Mouse (Mus musculus) hindbrain, postnatal 0 days (tissue): ENCODE measurements around the gene Tubg1. TPM values are rescaled to one million over a fixed set of nuclear protein-coding genes. Genes with fewer than 3 reads are reported as not detected.

Source experiments
- ATAC-seq: fragments of 200-750 bp; cut with Nextera tagmentation; 2 replicates; pipeline ENCODE4 v1.8.0; 2017; ENCODE audit warnings: mild to moderate bottlenecking, moderate TSS enrichment, moderate library complexity
- DNase-seq: peaks from one replicate; pipeline ENCODE4 v3.0.0-alpha.2; 2015; ENCODE audit warnings: low spot score
- H3K27ac ChIP-seq: fragments of 300-500 bp; sonication (generic); 2 replicates; pipeline ENCODE4 v1.5.1; 2014; ENCODE audit warnings: mild to moderate bottlenecking
- H3K27me3 ChIP-seq: fragments of 300-500 bp; sonication (generic); 2 replicates; pipeline ENCODE4 v1.6.1; 2014; ENCODE audit warnings: low read length, mixed read lengths; ENCODE audit not compliant: insufficient read depth
- H3K36me3 ChIP-seq: fragments of 300-500 bp; sonication (generic); 2 replicates; pipeline ENCODE4 v1.6.1; 2014; ENCODE audit warnings: low read length, mixed read lengths; ENCODE audit not compliant: insufficient read depth
- H3K4me1 ChIP-seq: fragments of 300-500 bp; sonication (generic); 2 replicates; pipeline ENCODE4 v1.6.1; 2014; ENCODE audit warnings: antibody characterized with exemption, low read length, mixed read lengths; ENCODE audit not compliant: insufficient read depth
- H3K4me2 ChIP-seq: fragments of 300-500 bp; sonication (generic); 2 replicates; pipeline ENCODE4 v1.6.1; 2014; ENCODE audit warnings: low read depth, mild to moderate bottlenecking, low read length, moderate library complexity, mixed read lengths
- H3K4me3 ChIP-seq: fragments of 300-500 bp; sonication (generic); 2 replicates; pipeline ENCODE4 v1.5.1; 2014; ENCODE audit warnings: low read length
- H3K9ac ChIP-seq: fragments of 300-500 bp; sonication (generic); replicated peaks from 2 replicates; pipeline ENCODE4 v1.6.1; 2014; ENCODE audit warnings: mild to moderate bottlenecking, low read length, moderate library complexity, mixed read lengths
- H3K9me3 ChIP-seq: fragments of 300-500 bp; sonication (generic); 2 replicates; pipeline ENCODE4 v1.6.1; 2016; ENCODE audit warnings: low read length, mixed read lengths
- CTCF ChIP-seq: IDR thresholded peaks from 2 replicates; pipeline ENCODE4 v1.5.1; 2016; ENCODE audit warnings: antibody characterized with exemption, control low read depth, low read depth
- WGBS: fragments of 180-500 bp; shearing (Covaris S2); extraction: QIAGEN DNeasy Blood & Tissue Kit; methylation state at CpG from one replicate; pipeline ENCODE4 v1.1.7; 2014; 5-methylcytosine and 5-hydroxymethylcytosine counted together
- microRNA-seq, 2 experiments: library from miRNA; unstranded; fragments of <30 nt; microRNA quantifications; one replicate each; pipeline ENCODE4; 2016
- polyA plus RNA-seq: library from polyadenylated mRNA; unstranded; fragments of >200 nt; fragmentation: Nextera tagmentation; extraction: Ambion mirVana; gene quantifications from 2 replicates; pipeline ENCODE4 v1.2.1, GENCODE M21; 2015
- total RNA-seq: library from RNA; depleted of rRNA; stranded (reverse); fragments of >200 nt; gene quantifications from 2 replicates; pipeline ENCODE4 v1.2.3, GENCODE M21; 2014; rRNA removed

The Tubg1 gene
- total and polyA plus RNA-seq, 2 experiments from 2014 or later, result 68.3 to 72.8 TPM

DNA sequence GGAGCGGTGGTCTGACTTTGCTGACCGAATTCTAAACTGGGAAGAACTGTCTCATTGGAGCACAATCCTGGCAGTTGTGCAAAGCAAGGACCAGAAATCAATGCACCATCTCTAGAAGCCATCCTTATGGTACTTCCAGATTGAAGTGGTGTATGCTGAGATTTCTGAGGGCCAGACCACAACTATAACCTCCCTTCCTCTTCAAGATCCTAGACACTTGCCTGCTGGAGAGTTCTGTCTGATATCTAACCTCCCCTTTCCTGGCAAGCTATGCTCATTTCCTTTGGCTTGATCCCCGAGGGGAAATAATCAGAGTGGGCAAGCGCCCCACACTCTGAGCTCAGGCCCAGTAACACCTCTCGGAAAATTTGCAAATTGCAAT is 52.7 kb downstream of the Tubg1 start:
- ATAC-seq (no peak), DNase-seq (no peak)
- H3K9ac ChIP-seq, result peak overlapping the region; percentile 51
- H3K27ac ChIP-seq, result peak overlapping the region; percentile 83
- peak overlapping the region; percentile 62 for H3K4me3 ChIP-seq
- peaks cover 34% of the 10 kb centered on the region for H3K4me1 ChIP-seq
- peak overlapping the region; percentile 89 for H3K4me2 ChIP-seq
- TF ChIP-seq CTCF, result no peak
- WGBS, result 13% methylated on average over 5 of the region's 5 CpGs
- 0 out of 2 replicates have a peak, but pooled peaks cover 11% of the 10 kb centered on the region for H3K27me3 ChIP-seq
- H3K9me3 ChIP-seq, result no peaks in the 10 kb centered on the region
- peaks cover 3% of the 10 kb centered on the region; the same call in 1 of the 2 replicates for H3K36me3 ChIP-seq

DNA sequence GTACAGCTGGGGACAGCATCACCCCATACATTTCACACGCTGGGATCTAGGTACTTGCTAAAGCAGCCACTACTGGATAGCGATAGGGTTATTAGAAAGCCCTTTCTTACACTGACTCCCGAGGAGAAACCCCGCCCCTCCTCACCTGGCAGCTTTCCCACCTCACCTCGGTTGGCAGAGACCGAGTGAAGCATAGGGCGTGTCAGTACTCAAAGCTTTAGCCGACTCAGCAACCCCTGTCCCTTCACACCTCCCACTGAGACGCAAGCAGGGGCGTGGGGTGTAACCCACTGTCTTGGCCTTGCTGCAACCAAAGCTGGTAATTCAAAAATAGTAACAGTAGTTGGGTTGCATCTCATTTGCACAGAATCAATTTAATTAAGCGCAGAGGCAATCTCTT is 53.4 kb downstream of the Tubg1 start:
- H3K27me3 ChIP-seq, result 0 out of 2 replicates have a peak, but pooled peaks cover 5% of the 10 kb centered on the region
- WGBS, result 7% methylated on average over 11 of the region's 11 CpGs
- TF ChIP-seq CTCF, result no peak
- peak overlapping the region; percentile 25; the same call in 1 of the 2 replicates for H3K4me3 ChIP-seq
- H3K9me3 ChIP-seq, result no peaks in the 10 kb centered on the region
- H3K4me2 ChIP-seq, result peak overlapping the region; percentile 60
- H3K36me3 ChIP-seq, result no peaks in the 10 kb centered on the region
- peak overlapping the region; percentile 45; the same call in 1 of the 2 replicates for H3K9ac ChIP-seq
- DNase-seq (no peak), ATAC-seq (no peak)
- peaks cover 34% of the 10 kb centered on the region for H3K4me1 ChIP-seq
- H3K27ac ChIP-seq, result peak overlapping the region; percentile 75; the same call in 1 of the 2 replicates

DNA sequence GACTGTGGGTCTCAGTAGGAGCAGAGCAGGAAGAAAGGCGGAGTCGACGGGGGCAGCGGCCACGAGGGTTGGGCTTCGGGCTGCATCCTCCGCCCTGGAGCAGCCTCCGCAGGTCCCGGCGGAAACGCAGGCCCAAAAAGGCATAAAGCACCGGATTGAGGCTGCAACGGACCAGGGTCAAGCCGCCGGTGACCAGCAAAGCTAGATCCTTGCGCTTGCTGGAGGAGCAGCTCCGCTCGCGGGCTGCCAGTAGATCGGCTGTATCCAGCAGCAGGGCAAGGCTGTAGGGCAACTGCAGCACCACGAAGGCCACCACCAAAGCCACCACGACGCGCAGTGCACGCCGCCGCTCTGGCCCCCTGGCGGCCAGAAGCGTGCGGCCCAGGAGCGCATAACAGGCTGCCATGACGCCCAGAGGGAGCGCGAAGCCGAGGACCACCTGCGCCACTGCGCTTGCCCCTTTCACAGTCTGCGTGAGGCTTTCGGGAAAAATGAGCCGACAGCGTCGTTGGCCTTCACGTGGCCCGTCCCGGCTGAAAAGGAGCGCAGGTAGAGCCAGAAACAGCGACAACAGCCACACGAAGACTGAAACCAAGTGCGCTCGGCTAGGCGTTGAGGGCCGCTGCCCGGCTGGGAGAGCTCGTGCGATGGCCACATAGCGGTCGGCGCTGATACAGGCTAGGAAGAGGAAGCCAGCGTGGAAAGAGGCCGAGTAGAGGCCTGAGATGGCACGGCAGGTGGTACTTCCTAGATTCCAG is 54.1 kb downstream of the Tubg1 start:
- ATAC-seq (peak; percentile 53), DNase-seq (peak; percentile 90)
- H3K27ac ChIP-seq, result peak overlapping the region; percentile 75
- H3K36me3 ChIP-seq, result no peaks in the 10 kb centered on the region
- peak overlapping the region; percentile 45 for H3K9ac ChIP-seq
- peak overlapping the region; percentile 60 for H3K4me2 ChIP-seq
- 1% methylated on average over 61 of the region's 61 CpGs for WGBS
- H3K27me3 ChIP-seq, result no peaks in the 10 kb centered on the region
- TF ChIP-seq CTCF, result peak; percentile 89
- peak overlapping the region; percentile 25 for H3K4me3 ChIP-seq
- H3K4me1 ChIP-seq, result peaks cover 31% of the 10 kb centered on the region
- H3K9me3 ChIP-seq, result no peaks in the 10 kb centered on the region

DNA sequence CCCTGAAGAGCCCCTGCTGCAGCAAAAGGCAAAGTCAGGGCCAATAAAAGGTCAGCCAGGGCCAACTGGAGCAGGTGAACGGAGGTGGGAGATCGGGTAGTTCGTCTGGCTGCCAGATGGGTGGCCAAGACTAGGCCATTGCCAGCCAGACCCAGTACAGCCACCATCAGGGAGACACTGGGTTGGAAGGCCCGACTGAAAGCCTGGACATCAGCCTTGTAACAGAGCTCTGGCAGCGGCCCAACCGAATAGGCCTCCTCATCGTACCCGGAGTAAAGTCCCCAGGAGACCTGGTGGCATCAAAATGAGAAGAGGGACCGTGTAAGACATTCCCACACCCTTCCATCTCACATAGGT is 54.6 kb downstream of the Tubg1 start:
- Histone ChIP-seq H3K4me3 (peak overlapping the region; percentile 25), H3K27me3 (no peaks in the 10 kb centered on the region), H3K4me1 (peaks cover 25% of the 10 kb centered on the region), H3K9me3 (no peaks in the 10 kb centered on the region), H3K4me2 (peak overlapping the region; percentile 60), H3K27ac (peak overlapping the region; percentile 75), H3K9ac (peak overlapping the region; percentile 45), H3K36me3 (no peaks in the 10 kb centered on the region)
- WGBS, result 30% methylated on average over 9 of the region's 9 CpGs
- TF ChIP-seq CTCF, result no peak
- DNase-seq (no peak), ATAC-seq (no peak)

DNA sequence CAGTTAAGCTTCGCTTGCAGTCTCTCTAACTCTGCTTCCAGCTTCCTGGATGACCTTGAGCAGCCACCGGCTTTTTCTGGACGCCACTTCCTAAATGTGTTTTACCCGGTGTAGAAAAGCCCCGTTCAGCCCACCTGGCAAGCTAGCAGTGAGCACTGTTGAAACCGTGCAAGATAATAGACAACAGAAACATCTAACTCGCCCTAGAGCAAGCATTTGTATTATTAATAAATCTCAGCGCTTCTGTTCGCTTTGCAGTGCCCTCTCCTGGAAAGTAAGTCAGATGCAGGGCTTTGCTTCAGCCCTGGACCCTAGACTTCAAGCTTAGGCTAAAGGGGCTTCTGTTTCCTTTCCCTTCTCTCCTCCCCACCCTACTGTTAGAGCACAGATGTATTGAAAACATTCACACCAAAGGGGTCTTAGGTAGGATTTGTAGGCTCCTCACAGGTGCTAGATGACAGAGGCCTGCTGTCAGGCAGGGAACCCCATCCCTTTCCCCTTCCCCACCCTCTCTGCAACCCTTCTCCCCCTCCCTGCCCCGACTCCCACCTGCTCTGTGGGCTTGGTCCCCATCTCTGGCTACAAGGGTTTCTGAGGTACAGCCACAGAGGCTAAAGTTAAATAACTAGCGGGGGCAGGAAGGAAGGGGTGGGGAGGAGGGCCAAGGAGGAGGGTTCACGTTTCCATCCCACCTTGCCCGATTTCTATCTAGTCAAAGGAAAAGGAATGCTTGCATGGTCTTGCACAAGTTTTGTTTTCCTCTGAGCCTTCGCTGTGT is 55.3 kb downstream of the Tubg1 start, which contains the start of gene Ccr10:
Gene Ccr10 (minus strand): TSS at position 593 of the 778 bp plus-strand sequence.
- H3K27ac ChIP-seq, result peak within 1 kb of the TSS; percentile 85
- DNase-seq (peak; percentile 75), ATAC-seq (no peak)
- H3K9ac ChIP-seq, result peak within 1 kb of the TSS; percentile 63
- 25% methylated on average over 14 of the region's 14 CpGs for WGBS
- H3K4me1 ChIP-seq, result peaks cover 22% of the 10 kb centered on the region
- H3K4me2 ChIP-seq, result peak within 1 kb of the TSS; percentile 60
- no peaks in the 10 kb centered on the region for H3K36me3 ChIP-seq
- peak; percentile 62 for TF ChIP-seq CTCF
- H3K4me3 ChIP-seq, result peak within 1 kb of the TSS; percentile 50
- no peaks in the 10 kb centered on the region for H3K9me3 ChIP-seq
- H3K27me3 ChIP-seq, result no peaks in the 10 kb centered on the region

DNA sequence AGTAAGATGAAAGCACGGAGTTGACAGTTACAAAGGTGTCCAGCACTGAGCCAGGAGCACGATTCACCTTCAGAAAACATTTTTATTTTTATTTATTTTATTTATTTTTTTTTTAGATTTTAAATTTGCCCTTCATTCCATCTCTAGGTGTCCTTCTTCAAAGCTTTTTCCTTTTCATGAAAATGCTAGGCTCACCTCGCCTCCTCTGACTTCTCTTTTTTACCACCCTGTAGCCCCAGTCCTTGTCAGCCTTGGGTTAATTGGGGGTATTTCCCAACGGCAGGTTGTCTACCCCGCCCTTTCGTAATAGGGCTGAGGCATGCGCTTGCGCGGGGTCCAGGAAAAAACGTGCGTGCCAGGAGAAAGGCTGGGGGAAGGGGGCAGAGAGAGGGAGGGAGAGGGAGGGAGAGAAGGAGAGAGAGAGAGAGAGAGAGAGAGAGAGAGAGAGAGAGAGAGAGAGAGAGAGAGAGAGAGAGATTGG is 55.9 kb downstream of the Tubg1 start:
- TF ChIP-seq CTCF, result no peak
- Histone ChIP-seq H3K4me2 (peak overlapping the region; percentile 60), H3K27me3 (no peaks in the 10 kb centered on the region), H3K4me1 (peaks cover 18% of the 10 kb centered on the region), H3K36me3 (no peaks in the 10 kb centered on the region), H3K9ac (no peak overlapping the region; the same call in 1 of the 2 replicates), H3K27ac (peak overlapping the region; percentile 85; the same call in 1 of the 2 replicates), H3K4me3 (peak overlapping the region; percentile 50), H3K9me3 (no peaks in the 10 kb centered on the region)
- DNase-seq (peak; percentile 83), ATAC-seq (no peak)
- 9% methylated on average over 11 of the region's 11 CpGs for WGBS

Small RNA genes lying within 50 kb of the gene (microRNA-seq; reads per million reads assigned to microRNA genes)
- 0 reads per million in 2 experiments for gene Gm27626

Other genes starting within 250 kb of the Tubg1 start
- gene Stat3, start 180.4 kb upstream of the Tubg1 start, total RNA-seq, result 49.7 and 56.2 TPM in 2 replicates
- 41.4 and 43.4 TPM in 2 replicates for gene Stat3, start 180.4 kb upstream of the Tubg1 start, polyA plus RNA-seq
- 19.7 and 26.3 TPM in 2 replicates for gene Cavin1, start 149.1 kb upstream of the Tubg1 start, total RNA-seq
- 48.6 and 50.2 TPM in 2 replicates for gene Cavin1, start 149.1 kb upstream of the Tubg1 start, polyA plus RNA-seq
- 213 and 222 TPM in 2 replicates for gene Atp6v0a1, start 110.5 kb upstream of the Tubg1 start, total RNA-seq
- gene Atp6v0a1, start 110.5 kb upstream of the Tubg1 start, polyA plus RNA-seq, result 162 and 181 TPM in 2 replicates
- gene Naglu, start 49.9 kb upstream of the Tubg1 start, total RNA-seq, result 23.1 and 23.8 TPM in 2 replicates
- 15.3 and 17.0 TPM in 2 replicates for gene Naglu, start 49.9 kb upstream of the Tubg1 start, polyA plus RNA-seq
- 0.16 and 0.22 TPM in 2 replicates for gene Hsd17b1, start 41.5 kb upstream of the Tubg1 start, total RNA-seq
- gene Hsd17b1, start 41.5 kb upstream of the Tubg1 start, polyA plus RNA-seq, result not detected in 2 replicates
- gene Coasy, start 37.4 kb upstream of the Tubg1 start, total RNA-seq, result 45.7 and 53.2 TPM in 2 replicates
- 34.5 and 35.1 TPM in 2 replicates for gene Coasy, start 37.4 kb upstream of the Tubg1 start, polyA plus RNA-seq
- 42.2 and 75.2 TPM in 2 replicates for gene Mlx, start 32.7 kb upstream of the Tubg1 start, total RNA-seq
- 58.3 and 61.0 TPM in 2 replicates for gene Mlx, start 32.7 kb upstream of the Tubg1 start, polyA plus RNA-seq
- gene Psmc3ip, start 24.5 kb upstream of the Tubg1 start, total RNA-seq, result 2.9 and 5.5 TPM in 2 replicates
- gene Psmc3ip, start 24.5 kb upstream of the Tubg1 start, polyA plus RNA-seq, result 16.3 and 17.5 TPM in 2 replicates
- gene Retreg3, start within 50 bp of the Tubg1 start, total RNA-seq, result 56.8 and 68.4 TPM in 2 replicates
- 23.4 and 24.7 TPM in 2 replicates for gene Retreg3, start within 50 bp of the Tubg1 start, polyA plus RNA-seq
- 29.7 and 40.8 TPM in 2 replicates for gene Tubg2, start 36.0 kb downstream of the Tubg1 start, total RNA-seq
- gene Tubg2, start 36.0 kb downstream of the Tubg1 start, polyA plus RNA-seq, result 57.7 and 62.8 TPM in 2 replicates
- 25.4 and 28.9 TPM in 2 replicates for gene Cntnap1, start 50.6 kb downstream of the Tubg1 start, total RNA-seq
- 5.8 and 6.5 TPM in 2 replicates for gene Cntnap1, start 50.6 kb downstream of the Tubg1 start, polyA plus RNA-seq
- gene Plekhh3, start 51.4 kb downstream of the Tubg1 start, total RNA-seq, result 26.7 and 32.3 TPM in 2 replicates
- 8.8 TPM in 2 replicates for gene Plekhh3, start 51.4 kb downstream of the Tubg1 start, polyA plus RNA-seq
- gene Ccr10, start 55.5 kb downstream of the Tubg1 start, total RNA-seq, result 0.16 and 0.43 TPM in 2 replicates
- 0.88 and 1.0 TPM in 2 replicates for gene Ccr10, start 55.5 kb downstream of the Tubg1 start, polyA plus RNA-seq
- gene Ezh1, start 106.5 kb downstream of the Tubg1 start, total RNA-seq, result 26.7 and 27.6 TPM in 2 replicates
- gene Ezh1, start 106.5 kb downstream of the Tubg1 start, polyA plus RNA-seq, result 20.1 and 22.2 TPM in 2 replicates
- 66.1 and 72.7 TPM in 2 replicates for gene Ramp2, start 126.1 kb downstream of the Tubg1 start, total RNA-seq
- gene Ramp2, start 126.1 kb downstream of the Tubg1 start, polyA plus RNA-seq, result 108 and 111 TPM in 2 replicates
- gene Vps25, start 133.8 kb downstream of the Tubg1 start, total RNA-seq, result 66.1 and 82.1 TPM in 2 replicates
- 134 and 137 TPM in 2 replicates for gene Vps25, start 133.8 kb downstream of the Tubg1 start, polyA plus RNA-seq
- 1.5 and 2.5 TPM in 2 replicates for gene Wnk4, start 140.6 kb downstream of the Tubg1 start, total RNA-seq
- gene Wnk4, start 140.6 kb downstream of the Tubg1 start, polyA plus RNA-seq, result 6.5 and 8.0 TPM in 2 replicates
- 0.10 TPM in 1 of 2 replicates, not detected in the other for gene Cntd1, start 159.1 kb downstream of the Tubg1 start, total RNA-seq
- 0.66 and 0.89 TPM in 2 replicates for gene Cntd1, start 159.1 kb downstream of the Tubg1 start, polyA plus RNA-seq
- 146 and 154 TPM in 2 replicates for gene Coa3, start 159.2 kb downstream of the Tubg1 start, total RNA-seq
- 214 and 225 TPM in 2 replicates for gene Coa3, start 159.2 kb downstream of the Tubg1 start, polyA plus RNA-seq
- gene Becn1, start 182.3 kb downstream of the Tubg1 start, total RNA-seq, result 71.1 and 95.3 TPM in 2 replicates
- gene Becn1, start 182.3 kb downstream of the Tubg1 start, polyA plus RNA-seq, result 140 and 145 TPM in 2 replicates
- 68.3 and 71.1 TPM in 2 replicates for gene Psme3, start 196.3 kb downstream of the Tubg1 start, total RNA-seq
- gene Psme3, start 196.3 kb downstream of the Tubg1 start, polyA plus RNA-seq, result 78.2 and 83.9 TPM in 2 replicates
- 3.8 and 4.1 TPM in 2 replicates for gene Aoc2, start 205.1 kb downstream of the Tubg1 start, total RNA-seq
- 0.59 and 0.63 TPM in 2 replicates for gene Aoc2, start 205.1 kb downstream of the Tubg1 start, polyA plus RNA-seq
- 0.36 and 0.47 TPM in 2 replicates for gene Aoc3, start 210.7 kb downstream of the Tubg1 start, total RNA-seq
- 0.10 and 0.16 TPM in 2 replicates for gene Aoc3, start 210.7 kb downstream of the Tubg1 start, polyA plus RNA-seq
- 0.26 TPM in 1 of 2 replicates, not detected in the other for gene G6pc, start 247.6 kb downstream of the Tubg1 start, total RNA-seq
- gene G6pc, start 247.6 kb downstream of the Tubg1 start, polyA plus RNA-seq, result not detected in 2 replicates